Mouse (Mus musculus): ENCODE data around the gene Oca2. TPM values are rescaled to one million over a fixed set of nuclear protein-coding genes. Genes with fewer than 3 reads are reported as not detected.

Gene Oca2
- not detected for total RNA-seq (2023)

DNA sequence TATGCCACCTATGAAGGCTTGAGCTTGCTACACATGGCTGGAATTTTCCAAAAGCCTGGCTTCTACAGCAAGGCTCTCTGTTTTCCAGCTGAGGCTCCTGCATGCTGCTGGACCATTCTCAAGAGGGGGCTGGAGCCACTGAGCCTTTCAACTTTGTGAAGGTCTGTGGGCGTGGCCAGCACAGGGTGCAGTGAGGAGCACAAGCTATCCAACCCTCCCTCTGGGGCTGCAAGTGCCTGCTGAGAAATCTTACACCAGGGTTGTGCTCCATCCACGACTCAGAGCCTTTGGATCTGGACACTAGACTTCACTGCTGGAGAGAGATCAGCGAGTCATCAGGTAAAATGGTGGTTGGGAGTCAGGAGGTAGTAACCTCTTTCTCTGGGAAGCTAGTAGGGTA, at the start of gene Oca2:
Gene Oca2 (plus strand): TSS at position 218 of the 400 bp plus-strand sequence.

Other genes starting within 250 kb of the Oca2 start
- 0.24 TPM for gene Nipa1, start 219.8 kb upstream of the Oca2 start, total RNA-seq (2023)
- gene Herc2, start 189.6 kb upstream of the Oca2 start, total RNA-seq (2023), result 91.5 TPM

All from CD4-positive naive resting alpha-beta T cell, adult 57 days (primary cell).